Mouse (Mus musculus) kidney, embryonic 15.5 days (tissue): Measurements from ENCODE around the gene Gm3317. TPM values are rescaled to one million over a fixed set of nuclear protein-coding genes. Genes with fewer than 3 reads are reported as not detected.
"Not testable (repeated sequence)": the region's sequence is repeated elsewhere in the genome, so short reads cannot be mapped to it uniquely, and the experiment has no call there.

Experiments
- ATAC-seq: fragments of 200-750 bp; cut with Nextera tagmentation; replicated peaks from 2 replicates; pipeline ENCODE4 v1.8.0; 2017; ENCODE audit warnings: moderate TSS enrichment; ENCODE audit not compliant: low FRiP score
- H3K27ac ChIP-seq: fragments of 300-500 bp; sonication (generic); 2 replicates; pipeline ENCODE4 v1.5.1; 2015; ENCODE audit warnings: mild to moderate bottlenecking, inconsistent platforms
- H3K27me3 ChIP-seq: fragments of 300-500 bp; sonication (generic); 2 replicates; pipeline ENCODE4 v1.6.1; 2015; ENCODE audit warnings: inconsistent platforms
- H3K36me3 ChIP-seq: fragments of 300-500 bp; sonication (generic); 2 replicates; pipeline ENCODE4 v1.6.1; 2015; ENCODE audit warnings: inconsistent platforms
- H3K4me1 ChIP-seq: fragments of 300-500 bp; sonication (generic); 2 replicates; pipeline ENCODE4 v1.6.1; 2015; ENCODE audit warnings: inconsistent platforms
- H3K4me2 ChIP-seq: fragments of 300-500 bp; sonication (generic); 2 replicates; pipeline ENCODE4 v1.6.1; 2015; ENCODE audit warnings: moderate library complexity, mild to moderate bottlenecking, inconsistent platforms
- H3K4me3 ChIP-seq: fragments of 300-500 bp; sonication (generic); replicated peaks from 2 replicates; pipeline ENCODE4 v1.5.1; 2015; ENCODE audit warnings: mild to moderate bottlenecking, inconsistent platforms
- H3K9ac ChIP-seq: fragments of 300-500 bp; sonication (generic); 2 replicates; pipeline ENCODE4 v1.6.1; 2015; ENCODE audit warnings: mild to moderate bottlenecking, inconsistent platforms
- H3K9me3 ChIP-seq: fragments of 300-500 bp; sonication (generic); replicated peaks from 2 replicates; pipeline ENCODE4 v1.6.1; 2016; ENCODE audit warnings: inconsistent platforms
- WGBS: fragments of 180-500 bp; shearing (Covaris S2); methylation state at CpG from one replicate; pipeline ENCODE4 v1.1.7; 2015; ENCODE audit warnings: mixed read lengths; 5-methylcytosine and 5-hydroxymethylcytosine counted together
- polyA plus RNA-seq: library from polyadenylated mRNA; unstranded; fragments of >200 nt; fragmentation: Nextera tagmentation; extraction: Ambion mirVana; gene quantifications from 2 replicates; pipeline ENCODE4 v1.2.1, GENCODE M21; 2015

The Gm3317 gene
- not detected in 2 replicates for polyA plus RNA-seq

- not testable (repeated sequence) for H3K9me3 ChIP-seq, ATAC-seq, H3K9ac ChIP-seq, H3K4me2 ChIP-seq, H3K4me3 ChIP-seq, H3K4me1 ChIP-seq, H3K27ac ChIP-seq, H3K27me3 ChIP-seq, H3K36me3 ChIP-seq
- WGBS = no CpG with 5 or more reads among the region's 1 CpGs
Observed at GRCm38 (mm10) chr14:5164235-5164634, at the start of gene Gm3317. Gm3317 (plus strand) TSS chr14:5164535.

GRCm38 (mm10) chr14:5131219-5131618 lies 33.1 kb upstream of the Gm3317 start, which contains the start of gene Gm8279:
Gm8279 (plus strand) TSS chr14:5131519.
- H3K27me3 ChIP-seq, H3K9me3 ChIP-seq: not testable (repeated sequence)
- 88% methylated on average over 2 of the region's 2 CpGs for WGBS

GRCm38 (mm10) chr14:5185493-5185892 lies 21.2 kb downstream of the Gm3317 start, which contains the start of gene Gm8271:
Gm8271 (plus strand) TSS chr14:5185793.
- not testable (repeated sequence) for H3K27ac ChIP-seq, H3K4me2 ChIP-seq, H3K4me1 ChIP-seq, H3K36me3 ChIP-seq, ATAC-seq, H3K9ac ChIP-seq, H3K9me3 ChIP-seq, H3K27me3 ChIP-seq, H3K4me3 ChIP-seq
- WGBS = no CpG with 5 or more reads among the region's 3 CpGs

More at GRCm38 (mm10) chr14:5131219-5131618, 33.1 kb upstream of the Gm3317 start, which contains the start of gene Gm8279:
- H3K36me3 ChIP-seq, H3K9ac ChIP-seq, ATAC-seq, H3K4me2 ChIP-seq, H3K4me3 ChIP-seq, H3K4me1 ChIP-seq, H3K27ac ChIP-seq: not testable (repeated sequence)

Other genes with a start within 250 kb of the Gm3317 start
- not detected in 2 replicates for gene Gm8297, start 180.6 kb upstream of the Gm3317 start, polyA plus RNA-seq
- not detected in 2 replicates for gene Gm3298, start 148.6 kb upstream of the Gm3317 start, polyA plus RNA-seq
- not detected in 2 replicates for gene 4930555G01Rik, start 113.9 kb upstream of the Gm3317 start, polyA plus RNA-seq
- 0.29 and 0.44 TPM in 2 replicates for gene Gm8281, start 93.5 kb upstream of the Gm3317 start, polyA plus RNA-seq
- gene Gm8279, start 33.0 kb upstream of the Gm3317 start, polyA plus RNA-seq = not detected in 2 replicates
- not detected in 2 replicates for gene Gm8271, start 21.3 kb downstream of the Gm3317 start, polyA plus RNA-seq
- not detected in 2 replicates for gene Gm3526, start 96.0 kb downstream of the Gm3317 start, polyA plus RNA-seq
- gene Gm3542, start 170.4 kb downstream of the Gm3317 start, polyA plus RNA-seq = not detected in 2 replicates
- not detected in 2 replicates for gene Gm3500, start 224.5 kb downstream of the Gm3317 start, polyA plus RNA-seq